Mouse (Mus musculus) hindbrain, postnatal 0 days (tissue): ENCODE measurements around the gene Sp4. TPM values are rescaled to one million over a fixed set of nuclear protein-coding genes. Genes with fewer than 3 reads are reported as not detected.
A peak's percentile ranks its signal among the peaks of the same experiment; 100 is the strongest.

ENCODE experiments used
- ATAC-seq: fragments of 200-750 bp; cut with Nextera tagmentation; 2 replicates; pipeline ENCODE4 v1.8.0; 2017; ENCODE audit warnings: mild to moderate bottlenecking, moderate TSS enrichment, moderate library complexity
- DNase-seq: peaks from one replicate; pipeline ENCODE4 v3.0.0-alpha.2; 2015; ENCODE audit warnings: low spot score
- H3K27ac ChIP-seq: fragments of 300-500 bp; sonication (generic); 2 replicates; pipeline ENCODE4 v1.5.1; 2014; ENCODE audit warnings: mild to moderate bottlenecking
- H3K27me3 ChIP-seq: fragments of 300-500 bp; sonication (generic); 2 replicates; pipeline ENCODE4 v1.6.1; 2014; ENCODE audit warnings: low read length, mixed read lengths; ENCODE audit not compliant: insufficient read depth
- H3K36me3 ChIP-seq: fragments of 300-500 bp; sonication (generic); 2 replicates; pipeline ENCODE4 v1.6.1; 2014; ENCODE audit warnings: low read length, mixed read lengths; ENCODE audit not compliant: insufficient read depth
- H3K4me1 ChIP-seq: fragments of 300-500 bp; sonication (generic); 2 replicates; pipeline ENCODE4 v1.6.1; 2014; ENCODE audit warnings: antibody characterized with exemption, low read length, mixed read lengths; ENCODE audit not compliant: insufficient read depth
- H3K4me2 ChIP-seq: fragments of 300-500 bp; sonication (generic); 2 replicates; pipeline ENCODE4 v1.6.1; 2014; ENCODE audit warnings: low read depth, mild to moderate bottlenecking, low read length, moderate library complexity, mixed read lengths
- H3K4me3 ChIP-seq: fragments of 300-500 bp; sonication (generic); 2 replicates; pipeline ENCODE4 v1.5.1; 2014; ENCODE audit warnings: low read length
- H3K9ac ChIP-seq: fragments of 300-500 bp; sonication (generic); replicated peaks from 2 replicates; pipeline ENCODE4 v1.6.1; 2014; ENCODE audit warnings: mild to moderate bottlenecking, low read length, moderate library complexity, mixed read lengths
- H3K9me3 ChIP-seq: fragments of 300-500 bp; sonication (generic); 2 replicates; pipeline ENCODE4 v1.6.1; 2016; ENCODE audit warnings: low read length, mixed read lengths
- CTCF ChIP-seq: IDR thresholded peaks from 2 replicates; pipeline ENCODE4 v1.5.1; 2016; ENCODE audit warnings: antibody characterized with exemption, control low read depth, low read depth
- WGBS: fragments of 180-500 bp; shearing (Covaris S2); extraction: QIAGEN DNeasy Blood & Tissue Kit; methylation state at CpG from one replicate; pipeline ENCODE4 v1.1.7; 2014; 5-methylcytosine and 5-hydroxymethylcytosine counted together
- polyA plus RNA-seq: library from polyadenylated mRNA; unstranded; fragments of >200 nt; fragmentation: Nextera tagmentation; extraction: Ambion mirVana; gene quantifications from 2 replicates; pipeline ENCODE4 v1.2.1, GENCODE M21; 2015
- total RNA-seq: library from RNA; depleted of rRNA; stranded (reverse); fragments of >200 nt; gene quantifications from 2 replicates; pipeline ENCODE4 v1.2.3, GENCODE M21; 2014; rRNA removed

Gene Sp4
- 41.2 and 47.0 TPM in 2 replicates for total RNA-seq
- polyA plus RNA-seq = 13.1 and 15.8 TPM in 2 replicates

- TF ChIP-seq CTCF = peak; percentile 32; the same call in 1 of the 2 replicates
- ATAC-seq (peak; percentile 90), DNase-seq (peak; percentile 97)
- H3K4me3 ChIP-seq = peak within 1 kb of the TSS; percentile 85
- peak within 1 kb of the TSS; percentile 70 for H3K4me2 ChIP-seq
- peaks cover 25% of the 10 kb centered on the region; the same call in 1 of the 2 replicates for H3K4me1 ChIP-seq
- H3K9ac ChIP-seq = peak within 1 kb of the TSS; percentile 85
- H3K27me3 ChIP-seq = no peaks in the 10 kb centered on the region
- no peaks in the 10 kb centered on the region for H3K36me3 ChIP-seq
- no peaks in the 10 kb centered on the region for H3K9me3 ChIP-seq
- under 1% methylated on average over 61 of the region's 78 CpGs for WGBS
- peak within 1 kb of the TSS; percentile 97 for H3K27ac ChIP-seq
Measured at GRCm38 (mm10) chr12:118301072-118301865, at the start of gene Sp4. Gene Sp4, minus strand, starts transcription at chr12:118301440.

- 78% methylated on average over 2 of the region's 2 CpGs for WGBS
- Histone ChIP-seq H3K9ac (no peak overlapping the region), H3K27me3 (no peaks in the 10 kb centered on the region), H3K9me3 (no peaks in the 10 kb centered on the region), H3K27ac (no peak overlapping the region), H3K4me1 (no peaks in the 10 kb centered on the region), H3K36me3 (no peaks in the 10 kb centered on the region), H3K4me3 (no peak overlapping the region), H3K4me2 (no peak overlapping the region)
- no peak for TF ChIP-seq CTCF
- DNase-seq (no peak), ATAC-seq (no peak)
Measured at GRCm38 (mm10) chr12:118339107-118339506, 37.9 kb upstream of the Sp4 start.

- no peak overlapping the region for H3K4me2 ChIP-seq
- WGBS = 86% methylated on average over 2 of the region's 2 CpGs
- TF ChIP-seq CTCF = no peak
- H3K27me3 ChIP-seq = no peaks in the 10 kb centered on the region
- H3K4me3 ChIP-seq = no peak overlapping the region
- DNase-seq = no peak
- no peak for ATAC-seq
- H3K27ac ChIP-seq = no peak overlapping the region
- no peaks in the 10 kb centered on the region for H3K4me1 ChIP-seq
- H3K36me3 ChIP-seq = no peaks in the 10 kb centered on the region
- no peaks in the 10 kb centered on the region for H3K9me3 ChIP-seq
- H3K9ac ChIP-seq = no peak overlapping the region
Measured at GRCm38 (mm10) chr12:118338243-118338642, 37.0 kb upstream of the Sp4 start.

GRCm38 (mm10) chr12:118337291-118337690 is 36.1 kb upstream of the Sp4 start:
- ATAC-seq = no peak
- no peaks in the 10 kb centered on the region for H3K4me1 ChIP-seq
- no peak for TF ChIP-seq CTCF
- no peaks in the 10 kb centered on the region for H3K27me3 ChIP-seq
- 60% methylated on average over 3 of the region's 3 CpGs for WGBS
- H3K4me3 ChIP-seq = no peak overlapping the region
- no peak overlapping the region for H3K9ac ChIP-seq
- H3K36me3 ChIP-seq = no peaks in the 10 kb centered on the region
- H3K9me3 ChIP-seq = no peaks in the 10 kb centered on the region
- H3K4me2 ChIP-seq = no peak overlapping the region
- no peak for DNase-seq
- H3K27ac ChIP-seq = no peak overlapping the region

- no peak for TF ChIP-seq CTCF
- 88% methylated on average over 6 of the region's 6 CpGs for WGBS
- Histone ChIP-seq H3K9me3 (no peaks in the 10 kb centered on the region), H3K4me2 (no peak overlapping the region), H3K27ac (no peak overlapping the region), H3K27me3 (no peaks in the 10 kb centered on the region), H3K4me1 (no peaks in the 10 kb centered on the region), H3K9ac (no peak overlapping the region), H3K4me3 (no peak overlapping the region), H3K36me3 (no peaks in the 10 kb centered on the region)
- DNase-seq (no peak), ATAC-seq (no peak)
Measured at GRCm38 (mm10) chr12:118328739-118329249, 27.6 kb upstream of the Sp4 start.

GRCm38 (mm10) chr12:118327566-118327965 is 26.3 kb upstream of the Sp4 start:
- Histone ChIP-seq H3K9me3 (no peaks in the 10 kb centered on the region), H3K36me3 (no peaks in the 10 kb centered on the region), H3K4me1 (no peaks in the 10 kb centered on the region), H3K27ac (no peak overlapping the region), H3K4me3 (no peak overlapping the region), H3K4me2 (no peak overlapping the region), H3K9ac (no peak overlapping the region), H3K27me3 (no peaks in the 10 kb centered on the region)
- no peak for DNase-seq
- ATAC-seq = no peak
- TF ChIP-seq CTCF = no peak
- 87% methylated on average over 2 of the region's 2 CpGs for WGBS

GRCm38 (mm10) chr12:118326161-118326560 is 24.9 kb upstream of the Sp4 start:
- H3K27me3 ChIP-seq = no peaks in the 10 kb centered on the region
- H3K9ac ChIP-seq = no peak overlapping the region
- H3K27ac ChIP-seq = no peak overlapping the region
- WGBS = 94% methylated on average over 2 of the region's 2 CpGs
- ATAC-seq (no peak), DNase-seq (no peak)
- no peak for TF ChIP-seq CTCF
- no peak overlapping the region for H3K4me2 ChIP-seq
- no peaks in the 10 kb centered on the region for H3K9me3 ChIP-seq
- no peaks in the 10 kb centered on the region for H3K36me3 ChIP-seq
- H3K4me3 ChIP-seq = no peak overlapping the region
- no peaks in the 10 kb centered on the region for H3K4me1 ChIP-seq
